Mouse (Mus musculus) CH12.LX (cell line): ENCODE measurements at regions not wholly inside any gene's neighbourhood (a gene's known extent, or its start where the extent isn't known, plus 50 kb on each side); places are given as distances from the start of the nearest gene placed in this dataset.

Experiments used
- DNase-seq: peaks from one replicate; pipeline ENCODE4 v3.0.0-alpha.2; 2013; ENCODE audit errors: extremely low read depth
- H3K27ac ChIP-seq: 2 replicates; pipeline ENCODE4 v1.5.1; 2012; ENCODE audit warnings: low read depth, mild to moderate bottlenecking, control low read depth, moderate library complexity; ENCODE audit not compliant: insufficient read depth
- H3K27me3 ChIP-seq: replicated peaks from 2 replicates; pipeline ENCODE3; 2012; ENCODE audit warnings: inconsistent platforms
- H3K36me3 ChIP-seq, 2 experiments: replicated peaks in 1 of 2; 2 replicates each; pipeline versions ENCODE3 to v1.6.1; 2012; ENCODE audit warnings: inconsistent platforms in 1 of 2, low read length in 1 of 2, mild to moderate bottlenecking in 1 of 2, mixed read lengths in 1 of 2, moderate library complexity in 1 of 2; ENCODE audit not compliant: control insufficient read depth in 1 of 2, insufficient read depth in 1 of 2
- H3K4me1 ChIP-seq, 2 experiments: 2 replicates each; pipeline ENCODE4 v1.6.1; 2012; ENCODE audit warnings: inconsistent platforms in 1 of 2, moderate library complexity in 1 of 2; ENCODE audit not compliant: insufficient read depth in 2 of 2, control insufficient read depth in 1 of 2
- H3K4me2 ChIP-seq: 2 replicates; pipeline ENCODE4 v1.6.1; 2012; ENCODE audit warnings: low read depth, mild to moderate bottlenecking, control low read depth; ENCODE audit not compliant: poor library complexity, insufficient read depth, severe bottlenecking
- H3K4me3 ChIP-seq, 3 experiments: fragments of 150-350 bp in 1 of 3; sonication (generic) in 1 of 3; replicated peaks in 1 of 3; 2 replicates each; pipeline versions ENCODE3 to v1.5.1; 2011 to 2012; ENCODE audit warnings: low read depth in 2 of 3, low read length in 2 of 3, mild to moderate bottlenecking in 2 of 3, moderate library complexity in 2 of 3, control low read depth in 1 of 3, improper control_type of control experiment in 1 of 3, inconsistent platforms in 1 of 3, mixed read lengths in 1 of 3; ENCODE audit not compliant: poor library complexity in 1 of 3
- H3K79me2 ChIP-seq: replicated peaks from 2 replicates; pipeline ENCODE4 v1.6.1; 2012; ENCODE audit warnings: mild to moderate bottlenecking, moderate library complexity; ENCODE audit not compliant: control insufficient read depth, poor library complexity, insufficient read depth, severe bottlenecking; ENCODE audit errors: extremely low read depth
- H3K9ac ChIP-seq: 2 replicates; pipeline ENCODE4 v1.6.1; 2012; ENCODE audit warnings: low read depth, mild to moderate bottlenecking, control low read depth, moderate library complexity; ENCODE audit not compliant: insufficient read depth
- H3K9me3 ChIP-seq: replicated peaks from 2 replicates; pipeline ENCODE3; 2012; ENCODE audit warnings: low read length, inconsistent platforms, mixed read lengths
- CHD2 ChIP-seq: IDR thresholded peaks from 2 replicates; pipeline ENCODE4 v1.6.1; 2011; ENCODE audit warnings: low read length, improper control_type of control experiment
- CTCF ChIP-seq, 2 experiments: IDR thresholded peaks in 1 of 2; conservative IDR thresholded peaks in 1 of 2; 2 replicates each; pipeline ENCODE4 v1.5.1; 2011 to 2012; ENCODE audit warnings: low read depth in 2 of 2, low read length in 2 of 2, improper control_type of control experiment in 1 of 2, inconsistent platforms in 1 of 2, mild to moderate bottlenecking in 1 of 2, moderate library complexity in 1 of 2
- E2F4 ChIP-seq: IDR thresholded peaks from 2 replicates; pipeline ENCODE4 v1.6.1; 2011; ENCODE audit warnings: low read depth, low read length, improper control_type of control experiment; ENCODE audit not compliant: insufficient replicate concordance
- EP300 ChIP-seq: IDR thresholded peaks from 2 replicates; pipeline ENCODE4 v1.6.1; 2011; ENCODE audit warnings: low read length, improper control_type of control experiment
- GABPA ChIP-seq: IDR thresholded peaks from 2 replicates; pipeline ENCODE4 v1.6.1; 2012; ENCODE audit warnings: low read depth, low read length, improper control_type of control experiment, inconsistent platforms; ENCODE audit not compliant: insufficient replicate concordance
- HCFC1 ChIP-seq: IDR thresholded peaks from 2 replicates; pipeline ENCODE4 v1.6.1; 2012; ENCODE audit warnings: low read depth, mild to moderate bottlenecking, inconsistent platforms, low read length, improper control_type of control experiment
- IRF4 ChIP-seq: IDR thresholded peaks from 2 replicates; pipeline ENCODE4 v1.6.1; 2014; ENCODE audit warnings: low read depth, mild to moderate bottlenecking, inconsistent platforms, low read length, improper control_type of control experiment
- JUND ChIP-seq: conservative IDR thresholded peaks from 2 replicates; pipeline ENCODE4 v1.6.1; 2011; ENCODE audit warnings: low read depth, low read length, improper control_type of control experiment
- MXI1 ChIP-seq: IDR thresholded peaks from 2 replicates; pipeline ENCODE4 v1.6.1; 2011; ENCODE audit warnings: mild to moderate bottlenecking, low read depth, low read length, improper control_type of control experiment
- NRF1 ChIP-seq: IDR thresholded peaks from 2 replicates; pipeline ENCODE4 v1.6.1; 2014; ENCODE audit warnings: low read depth, mild to moderate bottlenecking, inconsistent platforms, low read length, improper control_type of control experiment, moderate library complexity
- POLR2A ChIP-seq: IDR thresholded peaks from 2 replicates; pipeline ENCODE4 v1.6.1; 2011; ENCODE audit warnings: low read depth, mild to moderate bottlenecking, improper control_type of control experiment, low read length
- POLR2AphosphoS2 ChIP-seq: IDR thresholded peaks from 2 replicates; pipeline ENCODE4 v1.6.1; 2011; ENCODE audit warnings: low read depth, low read length, improper control_type of control experiment
- RAD21 ChIP-seq: IDR thresholded peaks from 2 replicates; pipeline ENCODE4 v1.6.1; 2011; ENCODE audit warnings: low read depth, mild to moderate bottlenecking, low read length, improper control_type of control experiment, moderate library complexity
- SIN3A ChIP-seq: IDR thresholded peaks from 2 replicates; pipeline ENCODE4 v1.6.1; 2012; ENCODE audit warnings: low read length, improper control_type of control experiment, inconsistent platforms
- SMC3 ChIP-seq: IDR thresholded peaks from 2 replicates; pipeline ENCODE4 v1.6.1; 2011; ENCODE audit warnings: low read depth, low read length, improper control_type of control experiment
- TBP ChIP-seq: conservative IDR thresholded peaks from 2 replicates; pipeline ENCODE4 v1.6.1; 2011; ENCODE audit warnings: low read depth, low read length, improper control_type of control experiment
- TCF12 ChIP-seq: IDR thresholded peaks from 2 replicates; pipeline ENCODE4 v1.6.1; 2014; ENCODE audit warnings: low read depth, mild to moderate bottlenecking, inconsistent platforms, low read length, improper control_type of control experiment
- UBTF ChIP-seq: IDR thresholded peaks from 2 replicates; pipeline ENCODE4 v1.6.1; 2012; ENCODE audit warnings: low read depth, mild to moderate bottlenecking, inconsistent platforms, low read length, improper control_type of control experiment, moderate library complexity
- USF1 ChIP-seq: IDR thresholded peaks from 2 replicates; pipeline ENCODE4 v1.6.1; 2014; ENCODE audit warnings: low read depth, mild to moderate bottlenecking, inconsistent platforms, low read length, improper control_type of control experiment
- USF2 ChIP-seq: conservative IDR thresholded peaks from 2 replicates; pipeline ENCODE4 v1.6.1; 2011; ENCODE audit warnings: low read depth, low read length, improper control_type of control experiment
- ZC3H11A ChIP-seq: IDR thresholded peaks from 2 replicates; pipeline ENCODE4 v1.6.1; 2012; ENCODE audit warnings: low read depth, mild to moderate bottlenecking, inconsistent platforms, low read length, improper control_type of control experiment
- ZMIZ1 ChIP-seq: IDR thresholded peaks from 2 replicates; pipeline ENCODE4 v1.6.1; 2012; ENCODE audit warnings: low read depth, mild to moderate bottlenecking, inconsistent platforms, low read length, improper control_type of control experiment
- ZNF384 ChIP-seq: IDR thresholded peaks from 2 replicates; pipeline ENCODE4 v1.6.1; 2012; ENCODE audit warnings: low read depth, low read length, improper control_type of control experiment, inconsistent platforms
- dilution Hi-C: fragments of 300-500 bp; cut with MboI; formaldehyde crosslinking; loops from 2 replicates; pipeline ENCODE4 v1.14.3; 2020; ENCODE audit warnings: low sequenced_read_pairs; ENCODE audit not compliant: extremely low pct_unique_long_range_greater_than_20kb, extremely low pct_ligation_motif_present
- in situ Hi-C: fragments of 300-500 bp; cut with MboI; formaldehyde crosslinking; loops from 3 replicates; pipeline ENCODE4 v1.14.3; 2019; ENCODE audit warnings: low sequenced_read_pairs, low pct_ligation_motif_present, low pct_unique_long_range_greater_than_20kb, mixed read lengths

DNA sequence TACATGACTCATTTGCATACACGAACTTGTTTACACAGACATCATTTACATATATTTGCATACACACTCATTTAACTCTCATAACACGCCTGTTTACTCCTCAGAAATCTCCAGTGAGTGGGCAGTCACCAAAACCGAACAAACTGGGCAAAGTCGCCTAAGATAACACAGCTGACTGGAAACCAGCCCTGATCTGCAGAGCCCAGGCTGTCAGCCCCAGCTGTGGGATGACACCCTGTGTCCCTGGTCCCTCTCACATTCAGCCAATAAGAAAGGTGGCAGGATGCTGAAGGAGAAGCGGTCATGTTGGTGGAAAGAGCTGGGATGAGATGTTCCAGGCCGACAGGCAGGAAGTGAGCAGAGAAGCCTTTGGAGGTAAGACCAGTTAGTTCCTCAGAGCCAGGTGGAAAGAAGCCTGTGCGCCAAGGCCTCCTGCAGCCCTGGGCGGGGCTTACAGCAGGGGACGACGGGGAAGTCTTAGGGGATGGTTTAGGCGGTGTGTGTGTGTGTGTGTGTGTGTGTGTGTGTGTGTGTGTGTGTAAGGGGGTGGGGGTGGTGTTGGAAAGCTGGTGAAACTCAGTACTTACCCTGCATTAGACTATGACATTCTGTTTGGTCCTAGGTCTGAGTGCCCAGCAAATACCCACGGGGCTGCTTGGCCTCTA, 69.8 kb upstream of the Slc45a1 start:
- TF ChIP-seq CHD2, result no peak
- no peak for TF ChIP-seq TCF12
- TF ChIP-seq E2F4, result no peak
- no peak for TF ChIP-seq ZNF384
- no peak for TF ChIP-seq USF1
- no peak for TF ChIP-seq USF2
- no peak for TF ChIP-seq EP300
- no peak for TF ChIP-seq CTCF (conservative IDR thresholded peaks at IDR 0.05 in 1 of 2, IDR thresholded peaks at IDR 0.05 in 1 of 2; ENCODE audit: low read depth in 2 of 2, low read length in 2 of 2)
- no peak for TF ChIP-seq HCFC1
- TF ChIP-seq TBP, result no peak
- TF ChIP-seq GABPA, result no peak
- TF ChIP-seq POLR2A, result no peak
- TF ChIP-seq ZC3H11A, result no peak
- no peak for TF ChIP-seq IRF4
- TF ChIP-seq NRF1, result no peak
- TF ChIP-seq JUND, result no peak
- no peak for TF ChIP-seq ZMIZ1
- no peak for TF ChIP-seq SMC3
- no peak overlapping the region for H3K27ac ChIP-seq
- dilution Hi-C loops, result no loop called here
- no peak overlapping the region for H3K4me2 ChIP-seq
- H3K79me2 ChIP-seq, result no peaks in the 10 kb centered on the region
- in situ Hi-C loops, result no loop called here
- peaks cover 5 to 12% of the 10 kb centered on the region in 2 experiments; a peak in 3 of 4 replicates for H3K4me1 ChIP-seq
- H3K9me3 ChIP-seq, result peaks cover 2% of the 10 kb centered on the region
- no peak overlapping the region for H3K4me3 ChIP-seq
- no peak for DNase-seq
- H3K9ac ChIP-seq, result no peak overlapping the region
- no peaks in the 10 kb centered on the region for H3K27me3 ChIP-seq
- H3K36me3 ChIP-seq, result no peaks in the 10 kb centered on the region

DNA sequence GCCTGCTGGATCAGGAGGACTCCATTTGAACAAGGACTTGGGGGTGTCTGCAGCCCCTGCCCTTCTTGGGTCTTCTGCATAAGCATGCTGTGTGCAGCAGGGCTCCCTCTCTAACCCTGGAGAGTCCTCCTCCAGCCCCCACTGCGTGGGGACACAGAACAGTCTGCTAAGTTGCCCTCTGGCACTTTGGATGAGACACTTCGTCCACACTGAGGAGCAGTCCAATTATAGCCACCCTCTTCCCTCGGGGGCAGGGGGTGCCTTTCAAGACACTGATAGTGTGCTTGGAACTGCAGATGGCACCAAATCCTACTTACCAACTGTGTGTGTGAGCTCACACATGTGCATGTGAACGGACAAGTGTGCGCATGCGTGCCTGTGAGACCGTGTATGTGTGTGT, 65.9 kb upstream of the Slc45a1 start:
- dilution Hi-C loops, result no loop called here
- Histone ChIP-seq H3K4me2 (no peak overlapping the region), H3K9ac (no peak overlapping the region), H3K27ac (peak overlapping the region; percentile 24; the same call in 1 of the 2 replicates), H3K36me3 (no peaks in the 10 kb centered on the region), H3K4me3 (peak overlapping the region in 1 of 3 experiments; percentile 38), H3K27me3 (no peaks in the 10 kb centered on the region), H3K4me1 (peaks cover 7 to 9% of the 10 kb centered on the region in 2 experiments; a peak in 3 of 4 replicates), H3K79me2 (no peaks in the 10 kb centered on the region), H3K9me3 (no peaks in the 10 kb centered on the region)
- no peak for DNase-seq
- TF ChIP-seq UBTF, result no peak
- TF ChIP-seq RAD21, result no peak
- no peak for TF ChIP-seq CHD2
- TF ChIP-seq MXI1, result no peak
- no peak for TF ChIP-seq SIN3A
- TF ChIP-seq NRF1, result no peak
- TF ChIP-seq POLR2AphosphoS2, result no peak
- no peak for TF ChIP-seq EP300
- TF ChIP-seq ZNF384, result no peak
- no peak for TF ChIP-seq ZMIZ1
- no peak for TF ChIP-seq ZC3H11A
- in situ Hi-C loops, result no loop called here
